Mouse (Mus musculus) MEL (cell line): ENCODE data around the gene Sphk2. TPM values are rescaled to one million over a fixed set of nuclear protein-coding genes. Genes with fewer than 3 reads are reported as not detected.
A peak's percentile ranks its signal among the peaks of the same experiment; 100 is the strongest.

Experiments used
- DNase-seq: peaks from one replicate; pipeline ENCODE4 v3.0.0; 2011; ENCODE audit warnings: low read depth, low spot score
- H3K27ac ChIP-seq: 2 replicates; pipeline ENCODE4 v1.5.1; 2012; ENCODE audit warnings: low read depth, mild to moderate bottlenecking, control low read depth, low read length, moderate library complexity; ENCODE audit not compliant: control insufficient read depth
- H3K27me3 ChIP-seq, 2 experiments: fragments of 150-350 bp in 1 of 2; sonication (generic) in 1 of 2; 2 replicates each; pipeline ENCODE4 v1.6.1; 2012; ENCODE audit warnings: low read length in 2 of 2, mild to moderate bottlenecking in 2 of 2, improper control_type of control experiment in 1 of 2, moderate library complexity in 1 of 2; ENCODE audit not compliant: insufficient read depth in 2 of 2, control insufficient read depth in 1 of 2
- H3K36me3 ChIP-seq, 2 experiments: 2 replicates each; pipeline ENCODE4 v1.6.1; 2012 to 2014; ENCODE audit warnings: low read length in 2 of 2, improper control_type of control experiment in 1 of 2, inconsistent platforms in 1 of 2, mild to moderate bottlenecking in 1 of 2; ENCODE audit not compliant: insufficient read depth in 2 of 2, control insufficient read depth in 1 of 2
- H3K4me1 ChIP-seq, 2 experiments: fragments of 150-350 bp in 1 of 2; sonication (generic) in 1 of 2; 2 replicates each; pipeline ENCODE4 v1.6.1; 2012; ENCODE audit warnings: low read length in 2 of 2, improper control_type of control experiment in 1 of 2, mild to moderate bottlenecking in 1 of 2; ENCODE audit not compliant: insufficient read depth in 2 of 2, control insufficient read depth in 1 of 2
- H3K4me3 ChIP-seq, 2 experiments: fragments of 150-350 bp in 1 of 2; sonication (generic) in 1 of 2; 2 replicates each; pipeline ENCODE4 v1.5.1; 2012; ENCODE audit warnings: low read depth in 2 of 2, low read length in 2 of 2, mild to moderate bottlenecking in 2 of 2, moderate library complexity in 2 of 2, control low read depth in 1 of 2, improper control_type of control experiment in 1 of 2; ENCODE audit not compliant: control insufficient read depth in 1 of 2, insufficient read depth in 1 of 2
- H3K79me2 ChIP-seq: 2 replicates; pipeline ENCODE4 v1.6.1; 2012; ENCODE audit warnings: mild to moderate bottlenecking, low read length, moderate library complexity; ENCODE audit not compliant: control insufficient read depth, poor library complexity, insufficient read depth
- H3K9ac ChIP-seq: 2 replicates; pipeline ENCODE4 v1.6.1; 2012; ENCODE audit warnings: low read depth, mild to moderate bottlenecking, control low read depth, low read length, moderate library complexity; ENCODE audit not compliant: control insufficient read depth, poor library complexity, severe bottlenecking
- H3K9me3 ChIP-seq: fragments of 150-350 bp; sonication (generic); replicated peaks from 2 replicates; pipeline ENCODE4 v1.6.1; 2012; ENCODE audit warnings: mild to moderate bottlenecking, low read length, improper control_type of control experiment, moderate library complexity; ENCODE audit not compliant: insufficient read depth
- CHD2 ChIP-seq: IDR thresholded peaks from 2 replicates; pipeline ENCODE4 v1.6.1; 2011; ENCODE audit warnings: low read length, improper control_type of control experiment
- CTCF ChIP-seq, 3 experiments: IDR thresholded peaks in 2 of 3; conservative IDR thresholded peaks in 1 of 3; 2 replicates each; pipeline ENCODE4 v1.5.1; 2011 to 2012; ENCODE audit warnings: low read length in 3 of 3, low read depth in 2 of 3, mild to moderate bottlenecking in 2 of 3, improper control_type of control experiment in 1 of 3, inconsistent platforms in 1 of 3, mixed read lengths in 1 of 3, moderate library complexity in 1 of 3; ENCODE audit not compliant: control insufficient read depth in 1 of 3, insufficient read depth in 1 of 3, poor library complexity in 1 of 3, severe bottlenecking in 1 of 3
- ELF1 ChIP-seq: IDR thresholded peaks from 2 replicates; pipeline ENCODE4 v1.6.1; 2014; ENCODE audit warnings: low read depth, mild to moderate bottlenecking, inconsistent platforms, low read length, improper control_type of control experiment, moderate library complexity
- ETS1 ChIP-seq: IDR thresholded peaks from 2 replicates; pipeline ENCODE4 v1.6.1; 2012; ENCODE audit warnings: low read depth, mild to moderate bottlenecking, inconsistent platforms, low read length, improper control_type of control experiment, moderate library complexity
- GATA1 ChIP-seq: IDR thresholded peaks from 2 replicates; pipeline ENCODE4 v1.6.1; 2011; ENCODE audit warnings: low read depth, low read length, improper control_type of control experiment
- JUND ChIP-seq: IDR thresholded peaks from 2 replicates; pipeline ENCODE4 v1.6.1; 2011; ENCODE audit warnings: low read depth, mild to moderate bottlenecking, improper control_type of control experiment, low read length
- KAT2A ChIP-seq: conservative IDR thresholded peaks from 2 replicates; pipeline ENCODE4 v1.6.1; 2012; ENCODE audit warnings: low read depth, low read length, improper control_type of control experiment, inconsistent platforms
- MYB ChIP-seq: IDR thresholded peaks from 2 replicates; pipeline ENCODE4 v1.6.1; 2011; ENCODE audit warnings: mild to moderate bottlenecking, low read depth, low read length, improper control_type of control experiment
- MYC ChIP-seq: IDR thresholded peaks from 2 replicates; pipeline ENCODE4 v1.6.1; 2011; ENCODE audit warnings: low read depth, mild to moderate bottlenecking, low read length, improper control_type of control experiment, moderate library complexity
- POLR2AphosphoS2 ChIP-seq: IDR thresholded peaks from 2 replicates; pipeline ENCODE4 v1.6.1; 2011; ENCODE audit warnings: low read length, improper control_type of control experiment
- POLR2AphosphoS5 ChIP-seq: IDR thresholded peaks from 2 replicates; pipeline ENCODE4 v1.6.1; 2012; ENCODE audit warnings: low read depth, borderline replicate concordance, mild to moderate bottlenecking, inconsistent platforms, low read length, moderate library complexity, mixed read lengths
- RAD21 ChIP-seq: IDR thresholded peaks from 2 replicates; pipeline ENCODE4 v1.6.1; 2011; ENCODE audit warnings: mild to moderate bottlenecking, low read depth, low read length, improper control_type of control experiment
- SMC3 ChIP-seq: IDR thresholded peaks from 2 replicates; pipeline ENCODE4 v1.6.1; 2011; ENCODE audit warnings: low read depth, low read length, improper control_type of control experiment
- ZC3H11A ChIP-seq: IDR thresholded peaks from 2 replicates; pipeline ENCODE4 v1.6.1; 2012; ENCODE audit warnings: low read depth, mild to moderate bottlenecking, inconsistent platforms, low read length, improper control_type of control experiment
- ZKSCAN1 ChIP-seq: IDR thresholded peaks from 2 replicates; pipeline ENCODE4 v1.6.1; 2012; ENCODE audit warnings: low read depth, mild to moderate bottlenecking, inconsistent platforms, low read length, improper control_type of control experiment, moderate library complexity
- polyA plus RNA-seq, 2 experiments: library from polyadenylated mRNA; stranded (reverse) in 1 of 2; unstranded in 1 of 2; fragments of >175 nt in 1 of 2; fragments of >200 nt in 1 of 2; gene quantifications; 2 replicates each; pipeline versions ENCODE4 v1.2.1 to v1.2.4; 2012; ENCODE audit warnings: low replicate concordance in 2 of 2, low read depth in 1 of 2; ENCODE audit not compliant: insufficient read length in 2 of 2, insufficient read depth in 1 of 2, missing spikeins in 1 of 2
- total RNA-seq: library from RNA; depleted of rRNA; stranded (reverse); fragments of 300-350 nt; gene quantifications from 2 replicates; pipeline ENCODE4 v1.2.3, GENCODE M21; 2012

Gene Sphk2
- total and polyA plus RNA-seq, 3 experiments = 21.0 to 40.2 TPM; not detected in 1

GRCm38 (mm10) chr7:45746518-45746917 is 28.7 kb upstream of the Sphk2 start:
- Histone ChIP-seq H3K27ac (no peak overlapping the region), H3K79me2 (no peaks in the 10 kb centered on the region), H3K36me3 (peaks cover 0 to 4% of the 10 kb centered on the region in 2 experiments; a peak in 1 of 4 replicates), H3K9me3 (no peaks in the 10 kb centered on the region), H3K9ac (no peak overlapping the region), H3K27me3 (no peaks in the 10 kb centered on the region), H3K4me3 (no peak overlapping the region), H3K4me1 (peaks cover 0 to 8% of the 10 kb centered on the region in 2 experiments; a peak in 2 of 4 replicates)
- no peak for TF ChIP-seq POLR2AphosphoS2
- no peak for TF ChIP-seq JUND
- TF ChIP-seq CTCF (IDR thresholded peaks at IDR 0.05 in 2 of 3, conservative IDR thresholded peaks at IDR 0.05 in 1 of 3; ENCODE audit: control insufficient read depth in 1 of 3, insufficient read depth in 1 of 3, low read depth in 2 of 3, low read length in 3 of 3, poor library complexity in 1 of 3, severe bottlenecking in 1 of 3) = peak; percentile 66 to 81 (median 77)
- TF ChIP-seq RAD21 = peak; percentile 56
- peak; percentile 78 for TF ChIP-seq SMC3
- TF ChIP-seq ZC3H11A = peak; percentile 38; the same call in 1 of the 2 replicates
- TF ChIP-seq KAT2A = no peak
- DNase-seq = peak; percentile 58

- H3K27me3 ChIP-seq = no peaks in the 10 kb centered on the region
- TF ChIP-seq ZKSCAN1 = no peak
- peak; percentile 93 for TF ChIP-seq CHD2
- no peak for TF ChIP-seq GATA1
- peak; percentile 78 for DNase-seq
Measured at GRCm38 (mm10) chr7:45744387-45744786, 26.6 kb upstream of the Sphk2 start.

GRCm38 (mm10) chr7:45742338-45742737 is 24.5 kb upstream of the Sphk2 start:
- Histone ChIP-seq H3K79me2 (no peaks in the 10 kb centered on the region), H3K9ac (no peak overlapping the region), H3K36me3 (peaks cover 0 to 8% of the 10 kb centered on the region in 2 experiments; a peak in 1 of 4 replicates), H3K27me3 (no peaks in the 10 kb centered on the region)
- TF ChIP-seq POLR2AphosphoS5 = no peak
- peak; percentile 23; the same call in 1 of the 2 replicates for TF ChIP-seq ZC3H11A
- TF ChIP-seq MYB = no peak
- TF ChIP-seq MYC = 0 out of 2 replicates have a peak, but pooled peaks have one; percentile 14
- peak; percentile 2; the same call in 1 of the 2 replicates for TF ChIP-seq RAD21
- peak; percentile 6 to 41 (median 35); a peak in 3 of 6 replicates for TF ChIP-seq CTCF (IDR thresholded peaks at IDR 0.05 in 2 of 3, conservative IDR thresholded peaks at IDR 0.05 in 1 of 3; ENCODE audit: control insufficient read depth in 1 of 3, insufficient read depth in 1 of 3, low read depth in 2 of 3, low read length in 3 of 3, poor library complexity in 1 of 3, severe bottlenecking in 1 of 3)
- no peak for TF ChIP-seq ELF1
- TF ChIP-seq SMC3 = peak; percentile 31
- TF ChIP-seq ETS1 = peak; percentile 15; the same call in 1 of the 2 replicates
- TF ChIP-seq, all 39 proteins: peak for 6
- Histone ChIP-seq H3K9me3 (no peaks in the 10 kb centered on the region), H3K27ac (no peak overlapping the region), H3K4me1 (peaks cover 0 to 16% of the 10 kb centered on the region in 2 experiments; a peak in 2 of 4 replicates), H3K4me3 (peak overlapping the region in 1 of 2 experiments; percentile 5; a peak in 1 of 4 replicates)
- peak; percentile 47 for DNase-seq

More at GRCm38 (mm10) chr7:45744387-45744786, 26.6 kb upstream of the Sphk2 start:
- Histone ChIP-seq H3K9me3 (no peaks in the 10 kb centered on the region), H3K27ac (no peak overlapping the region), H3K9ac (no peak overlapping the region), H3K4me1 (peaks cover 0 to 16% of the 10 kb centered on the region in 2 experiments; a peak in 2 of 4 replicates), H3K36me3 (peaks cover 0 to 8% of the 10 kb centered on the region in 2 experiments; a peak in 1 of 4 replicates), H3K4me3 (no peak overlapping the region), H3K79me2 (no peaks in the 10 kb centered on the region)
